Mouse (Mus musculus): ENCODE measurements at regions not wholly inside any gene's neighbourhood (a gene's known extent, or its start where the extent isn't known, plus 50 kb on each side); places are given as distances from the start of the nearest gene placed in this dataset.
"Not testable (repeated sequence)": the region's sequence is repeated elsewhere in the genome, so short reads cannot be mapped to it uniquely, and the experiment has no call there.

- no peak for DNase-seq (ENCODE audit: low read depth, low spot score)
These were observed 69.4 kb upstream of the Dph6 start for GRCm38 (mm10) chr2:114723971-114724666.

GRCm38 (mm10) chr2:114727197-114727596, 72.4 kb upstream of the Dph6 start:
- no peak for DNase-seq (ENCODE audit: low read depth, low spot score)

- no peak for DNase-seq (ENCODE audit: low read depth, low spot score)
These were observed 80.3 kb upstream of the Dph6 start for GRCm38 (mm10) chr2:114734861-114735569.

GRCm38 (mm10) chr2:114739421-114740212, 84.9 kb upstream of the Dph6 start:
- no peak for DNase-seq (ENCODE audit: low read depth, low spot score)

GRCm38 (mm10) chr2:114763276-114763675, 108.5 kb upstream of the Dph6 start:
- DNase-seq (ENCODE audit: low read depth, low spot score), result no peak

GRCm38 (mm10) chr2:114773723-114774122, 119.0 kb upstream of the Dph6 start:
- not testable (repeated sequence) for DNase-seq (ENCODE audit: low read depth, low spot score)

GRCm38 (mm10) chr2:114774278-114774677, 119.5 kb upstream of the Dph6 start:
- DNase-seq (ENCODE audit: low read depth, low spot score), result no peak

GRCm38 (mm10) chr2:114775532-114775931, 120.8 kb upstream of the Dph6 start:
- DNase-seq (ENCODE audit: low read depth, low spot score), result no peak

GRCm38 (mm10) chr2:114776176-114776575, 121.4 kb upstream of the Dph6 start:
- no peak for DNase-seq (ENCODE audit: low read depth, low spot score)

- DNase-seq (ENCODE audit: low read depth, low spot score), result no peak
These were observed 127.7 kb upstream of the Dph6 start for GRCm38 (mm10) chr2:114782450-114782849.

- DNase-seq (ENCODE audit: low read depth, low spot score), result peak; percentile 10
These were observed 129.4 kb upstream of the Dph6 start for GRCm38 (mm10) chr2:114784191-114784590.

GRCm38 (mm10) chr2:114788251-114788650, 133.5 kb upstream of the Dph6 start:
- no peak for DNase-seq (ENCODE audit: low read depth, low spot score)

GRCm38 (mm10) chr2:114796630-114797290, 142.0 kb upstream of the Dph6 start:
- DNase-seq (ENCODE audit: low read depth, low spot score), result no peak

- peak; percentile 55 for DNase-seq (ENCODE audit: low read depth, low spot score)
These were observed 142.5 kb upstream of the Dph6 start for GRCm38 (mm10) chr2:114797291-114797650.

- no peak for DNase-seq (ENCODE audit: low read depth, low spot score)
These were observed 148.5 kb upstream of the Dph6 start for GRCm38 (mm10) chr2:114803241-114803640.

GRCm38 (mm10) chr2:114803928-114804327, 149.2 kb upstream of the Dph6 start:
- DNase-seq (ENCODE audit: low read depth, low spot score), result no peak

GRCm38 (mm10) chr2:114805436-114806047, 150.8 kb upstream of the Dph6 start:
- DNase-seq (ENCODE audit: low read depth, low spot score), result peak; percentile 6

GRCm38 (mm10) chr2:114808046-114808445, 153.3 kb upstream of the Dph6 start:
- no peak for DNase-seq (ENCODE audit: low read depth, low spot score)

GRCm38 (mm10) chr2:114812141-114812902, 157.6 kb upstream of the Dph6 start:
- no peak for DNase-seq (ENCODE audit: low read depth, low spot score)

- DNase-seq (ENCODE audit: low read depth, low spot score), result no peak
These were observed 158.1 kb upstream of the Dph6 start for GRCm38 (mm10) chr2:114812903-114813290.

GRCm38 (mm10) chr2:114822657-114823056, 167.9 kb upstream of the Dph6 start:
- no peak for DNase-seq (ENCODE audit: low read depth, low spot score)
